Mouse (Mus musculus) small intestine, adult 2 months (tissue): ENCODE results near the gene Srp14.

Source experiments
- CTCF ChIP-seq: fragments of 200-500 bp; IDR thresholded peaks from 2 replicates; pipeline ENCODE4 v1.5.1; 2012; ENCODE audit warnings: low read depth, mild to moderate bottlenecking, control low read depth, inconsistent platforms, low read length, moderate library complexity, mixed read lengths; ENCODE audit not compliant: insufficient replicate concordance, insufficient read length; ENCODE audit errors: extremely low read depth
- POLR2A ChIP-seq: fragments of 200-500 bp; IDR thresholded peaks from 2 replicates; pipeline ENCODE4 v1.6.1; 2012; ENCODE audit warnings: low read depth, mild to moderate bottlenecking, control low read depth, inconsistent platforms, low read length, moderate library complexity

DNA sequence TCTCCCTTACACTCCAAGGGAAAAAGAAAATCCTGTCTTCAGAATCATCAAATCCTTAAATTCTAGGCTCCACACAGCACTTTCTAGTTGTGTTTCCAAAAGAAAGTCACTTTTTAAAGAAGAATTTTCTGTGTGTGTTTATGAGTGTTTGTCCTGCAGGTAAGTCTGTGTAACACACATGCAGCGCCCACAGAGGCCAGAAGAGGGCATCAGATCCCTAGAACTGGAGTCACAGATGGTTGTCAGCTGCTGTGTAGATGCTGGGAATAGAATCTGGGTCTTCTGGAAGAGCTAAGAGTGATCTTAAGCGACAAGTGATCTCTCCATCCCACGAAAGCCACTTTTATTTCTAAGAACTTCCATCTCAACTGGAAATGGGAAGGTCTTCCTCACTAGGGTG, 8.3 kb upstream of the Srp14 start:
- no peak; the same call in 1 of the 2 replicates for TF ChIP-seq CTCF
- no peak for TF ChIP-seq POLR2A
